Mouse (Mus musculus) limb, embryonic 13.5 days (tissue): ENCODE data around the gene Mapk10. TPM values are rescaled to one million over a fixed set of nuclear protein-coding genes. Genes with fewer than 3 reads are reported as not detected.

Source experiments
- ATAC-seq: fragments of 200-750 bp; cut with Nextera tagmentation; 2 replicates; pipeline ENCODE4 v1.8.0; 2017; ENCODE audit warnings: low read depth, moderate number of reproducible peaks, moderate TSS enrichment; ENCODE audit not compliant: low FRiP score
- H3K27ac ChIP-seq: fragments of 300-500 bp; sonication (generic); 2 replicates; pipeline ENCODE4 v1.5.1; 2015; ENCODE audit warnings: inconsistent platforms, mild to moderate bottlenecking, moderate library complexity
- H3K27me3 ChIP-seq: fragments of 300-500 bp; sonication (generic); 2 replicates; pipeline ENCODE4 v1.6.1; 2015; ENCODE audit warnings: mild to moderate bottlenecking, inconsistent platforms
- H3K36me3 ChIP-seq: fragments of 300-500 bp; sonication (generic); 2 replicates; pipeline ENCODE4 v1.6.1; 2015; ENCODE audit warnings: inconsistent platforms, mild to moderate bottlenecking, moderate library complexity
- H3K4me1 ChIP-seq: fragments of 300-500 bp; sonication (generic); 2 replicates; pipeline ENCODE4 v1.6.1; 2015; ENCODE audit warnings: inconsistent platforms
- H3K4me2 ChIP-seq: fragments of 300-500 bp; sonication (generic); replicated peaks from 2 replicates; pipeline ENCODE4 v1.6.1; 2015; ENCODE audit warnings: inconsistent platforms, mild to moderate bottlenecking, moderate library complexity
- H3K4me3 ChIP-seq: fragments of 300-500 bp; sonication (generic); 2 replicates; pipeline ENCODE4 v1.5.1; 2015; ENCODE audit warnings: moderate library complexity, mild to moderate bottlenecking, inconsistent platforms
- H3K9ac ChIP-seq: fragments of 300-500 bp; sonication (generic); 2 replicates; pipeline ENCODE4 v1.6.1; 2015; ENCODE audit warnings: mild to moderate bottlenecking, inconsistent platforms
- H3K9me3 ChIP-seq: fragments of 300-500 bp; sonication (generic); 2 replicates; pipeline ENCODE4 v1.6.1; 2016; ENCODE audit warnings: inconsistent platforms
- WGBS: fragments of 180-500 bp; shearing (Covaris S2); methylation state at CpG from one replicate; pipeline ENCODE4 v1.1.7; 2015; 5-methylcytosine and 5-hydroxymethylcytosine counted together
- polyA plus RNA-seq: library from polyadenylated mRNA; unstranded; fragments of >200 nt; fragmentation: Nextera tagmentation; extraction: Ambion mirVana; gene quantifications from 2 replicates; pipeline ENCODE4 v1.2.1, GENCODE M21; 2015

Gene Mapk10
- polyA plus RNA-seq, 1 experiment from 2014 or later = 0.84 TPM

GRCm38 (mm10) chr5:103022504-103023172, 188.5 kb downstream of the Mapk10 start:
- Histone ChIP-seq H3K27ac (no peak overlapping the region), H3K9ac (no peak overlapping the region), H3K4me2 (no peak overlapping the region), H3K36me3 (no peaks in the 10 kb centered on the region), H3K4me1 (no peaks in the 10 kb centered on the region), H3K27me3 (peaks cover 38% of the 10 kb centered on the region), H3K9me3 (no peaks in the 10 kb centered on the region), H3K4me3 (no peak overlapping the region)
- no peak for ATAC-seq
- 72% methylated on average over 7 of the region's 7 CpGs for WGBS

- Histone ChIP-seq H3K9me3 (no peaks in the 10 kb centered on the region), H3K27ac (no peak overlapping the region), H3K9ac (no peak overlapping the region), H3K4me1 (no peaks in the 10 kb centered on the region), H3K4me2 (no peak overlapping the region), H3K4me3 (no peak overlapping the region), H3K27me3 (peaks cover 29% of the 10 kb centered on the region), H3K36me3 (no peaks in the 10 kb centered on the region)
- ATAC-seq = no peak
- 87% methylated on average over 8 of the region's 8 CpGs for WGBS
These were observed 189.7 kb downstream of the Mapk10 start for GRCm38 (mm10) chr5:103021479-103021878.

GRCm38 (mm10) chr5:103020954-103021353, 190.2 kb downstream of the Mapk10 start:
- Histone ChIP-seq H3K27me3 (peaks cover 24% of the 10 kb centered on the region), H3K4me2 (no peak overlapping the region), H3K4me3 (no peak overlapping the region), H3K4me1 (no peaks in the 10 kb centered on the region), H3K27ac (no peak overlapping the region), H3K9me3 (no peaks in the 10 kb centered on the region), H3K36me3 (no peaks in the 10 kb centered on the region), H3K9ac (no peak overlapping the region)
- 54% methylated on average over 3 of the region's 3 CpGs for WGBS
- ATAC-seq = no peak

- Histone ChIP-seq H3K27me3 (peaks cover 21% of the 10 kb centered on the region), H3K27ac (no peak overlapping the region), H3K9me3 (no peaks in the 10 kb centered on the region), H3K4me2 (no peak overlapping the region), H3K9ac (no peak overlapping the region), H3K4me1 (no peaks in the 10 kb centered on the region), H3K36me3 (no peaks in the 10 kb centered on the region), H3K4me3 (no peak overlapping the region)
- ATAC-seq = no peak
- 90% methylated on average over 5 of the region's 5 CpGs for WGBS
These were observed 191.0 kb downstream of the Mapk10 start for GRCm38 (mm10) chr5:103020127-103020526.

GRCm38 (mm10) chr5:103017637-103018036, 193.5 kb downstream of the Mapk10 start:
- Histone ChIP-seq H3K27ac (no peak overlapping the region), H3K9ac (no peak overlapping the region), H3K4me1 (no peaks in the 10 kb centered on the region), H3K27me3 (0 out of 2 replicates have a peak, but pooled peaks cover 6% of the 10 kb centered on the region), H3K9me3 (no peaks in the 10 kb centered on the region), H3K4me3 (no peak overlapping the region), H3K36me3 (no peaks in the 10 kb centered on the region), H3K4me2 (no peak overlapping the region)
- no peak for ATAC-seq
- WGBS = 78% methylated on average over 7 of the region's 7 CpGs

- no peak for ATAC-seq
- Histone ChIP-seq H3K9me3 (no peaks in the 10 kb centered on the region), H3K27me3 (no peaks in the 10 kb centered on the region), H3K9ac (no peak overlapping the region), H3K36me3 (no peaks in the 10 kb centered on the region), H3K27ac (no peak overlapping the region), H3K4me3 (no peak overlapping the region), H3K4me2 (no peak overlapping the region), H3K4me1 (no peaks in the 10 kb centered on the region)
- WGBS = 83% methylated on average over 4 of the region's 4 CpGs
These were observed 196.8 kb downstream of the Mapk10 start for GRCm38 (mm10) chr5:103014309-103014708.

- no peaks in the 10 kb centered on the region for H3K4me1 ChIP-seq
- no peak for ATAC-seq
- 85% methylated on average over 4 of the region's 4 CpGs for WGBS
These were observed 202.2 kb downstream of the Mapk10 start for GRCm38 (mm10) chr5:103008894-103009293.

GRCm38 (mm10) chr5:103002116-103002515, 209.0 kb downstream of the Mapk10 start:
- no peak for ATAC-seq
- 32% methylated on average over 7 of the region's 7 CpGs for WGBS

More at GRCm38 (mm10) chr5:103008894-103009293, 202.2 kb downstream of the Mapk10 start:
- Histone ChIP-seq H3K27ac (no peak overlapping the region), H3K9ac (no peak overlapping the region), H3K27me3 (no peaks in the 10 kb centered on the region), H3K9me3 (no peaks in the 10 kb centered on the region), H3K36me3 (no peaks in the 10 kb centered on the region), H3K4me2 (no peak overlapping the region), H3K4me3 (no peak overlapping the region)

GRCm38 (mm10) chr5:103000572-103000971, 210.6 kb downstream of the Mapk10 start:
- no peak for ATAC-seq
- Histone ChIP-seq H3K9ac (no peak overlapping the region), H3K4me3 (no peak overlapping the region), H3K36me3 (no peaks in the 10 kb centered on the region), H3K4me1 (peaks cover 24% of the 10 kb centered on the region), H3K4me2 (no peak overlapping the region), H3K27ac (no peak overlapping the region), H3K9me3 (no peaks in the 10 kb centered on the region), H3K27me3 (no peaks in the 10 kb centered on the region)
- WGBS = 79% methylated on average over 6 of the region's 6 CpGs

More at GRCm38 (mm10) chr5:103002116-103002515, 209.0 kb downstream of the Mapk10 start:
- Histone ChIP-seq H3K4me2 (no peak overlapping the region), H3K4me3 (no peak overlapping the region), H3K36me3 (no peaks in the 10 kb centered on the region), H3K9ac (no peak overlapping the region), H3K27ac (no peak overlapping the region), H3K4me1 (peaks cover 24% of the 10 kb centered on the region), H3K27me3 (no peaks in the 10 kb centered on the region), H3K9me3 (no peaks in the 10 kb centered on the region)

- no peak overlapping the region for H3K9ac ChIP-seq
- WGBS = 83% methylated on average over 7 of the region's 7 CpGs
- no peaks in the 10 kb centered on the region for H3K9me3 ChIP-seq
- peaks cover 24% of the 10 kb centered on the region for H3K4me1 ChIP-seq
- ATAC-seq = no peak
- no peaks in the 10 kb centered on the region for H3K27me3 ChIP-seq
- H3K36me3 ChIP-seq = no peaks in the 10 kb centered on the region
- no peak overlapping the region for H3K27ac ChIP-seq
- no peak overlapping the region for H3K4me3 ChIP-seq
- no peak overlapping the region for H3K4me2 ChIP-seq
These were observed 212.6 kb downstream of the Mapk10 start for GRCm38 (mm10) chr5:102998524-102998923.

- Histone ChIP-seq H3K9ac (no peak overlapping the region), H3K4me2 (no peak overlapping the region), H3K36me3 (no peaks in the 10 kb centered on the region), H3K4me1 (peaks cover 24% of the 10 kb centered on the region), H3K27me3 (no peaks in the 10 kb centered on the region), H3K4me3 (no peak overlapping the region), H3K9me3 (no peaks in the 10 kb centered on the region), H3K27ac (no peak overlapping the region)
- 86% methylated on average over 11 of the region's 11 CpGs for WGBS
- ATAC-seq = no peak
These were observed 213.2 kb downstream of the Mapk10 start for GRCm38 (mm10) chr5:102997907-102998306.

- Histone ChIP-seq H3K4me3 (no peak overlapping the region), H3K9me3 (no peaks in the 10 kb centered on the region), H3K27me3 (no peaks in the 10 kb centered on the region), H3K36me3 (no peaks in the 10 kb centered on the region), H3K27ac (no peak overlapping the region), H3K4me2 (no peak overlapping the region), H3K4me1 (peaks cover 14% of the 10 kb centered on the region; the same call in 1 of the 2 replicates), H3K9ac (no peak overlapping the region)
- 81% methylated on average over 7 of the region's 7 CpGs for WGBS
- ATAC-seq = no peak
These were observed 214.8 kb downstream of the Mapk10 start for GRCm38 (mm10) chr5:102996331-102996730.

GRCm38 (mm10) chr5:102995928-102996327, 215.2 kb downstream of the Mapk10 start:
- Histone ChIP-seq H3K4me2 (no peak overlapping the region), H3K27ac (no peak overlapping the region), H3K4me1 (peaks cover 14% of the 10 kb centered on the region; the same call in 1 of the 2 replicates), H3K9me3 (no peaks in the 10 kb centered on the region), H3K9ac (no peak overlapping the region), H3K27me3 (no peaks in the 10 kb centered on the region), H3K4me3 (no peak overlapping the region), H3K36me3 (no peaks in the 10 kb centered on the region)
- ATAC-seq = no peak
